Mouse (Mus musculus) hindbrain, embryonic 15.5 days (tissue): ENCODE results near the gene Btbd17. TPM values are rescaled to one million over a fixed set of nuclear protein-coding genes. Genes with fewer than 3 reads are reported as not detected.

Experiments
- ATAC-seq: fragments of 200-750 bp; cut with Nextera tagmentation; 2 replicates; pipeline ENCODE4 v1.8.0; 2017; ENCODE audit warnings: low read depth, moderate number of reproducible peaks, moderate TSS enrichment; ENCODE audit not compliant: low FRiP score
- H3K27ac ChIP-seq: fragments of 300-500 bp; sonication (generic); replicated peaks from 2 replicates; pipeline ENCODE4 v1.5.1; 2015; ENCODE audit warnings: mild to moderate bottlenecking, inconsistent platforms
- H3K27me3 ChIP-seq: fragments of 300-500 bp; sonication (generic); 2 replicates; pipeline ENCODE4 v1.6.1; 2015; ENCODE audit warnings: control low read depth, inconsistent platforms
- H3K36me3 ChIP-seq: fragments of 300-500 bp; sonication (generic); 2 replicates; pipeline ENCODE4 v1.6.1; 2015; ENCODE audit warnings: control low read depth, inconsistent platforms
- H3K4me1 ChIP-seq: fragments of 300-500 bp; sonication (generic); replicated peaks from 2 replicates; pipeline ENCODE4 v1.6.1; 2015; ENCODE audit warnings: control low read depth, inconsistent platforms
- H3K4me2 ChIP-seq: fragments of 300-500 bp; sonication (generic); 2 replicates; pipeline ENCODE4 v1.6.1; 2015; ENCODE audit warnings: moderate library complexity, mild to moderate bottlenecking, inconsistent platforms
- H3K4me3 ChIP-seq: fragments of 300-500 bp; sonication (generic); 2 replicates; pipeline ENCODE4 v1.5.1; 2015; ENCODE audit warnings: mild to moderate bottlenecking, inconsistent platforms
- H3K9ac ChIP-seq: fragments of 300-500 bp; sonication (generic); 2 replicates; pipeline ENCODE4 v1.6.1; 2015; ENCODE audit warnings: inconsistent platforms
- H3K9me3 ChIP-seq: fragments of 300-500 bp; sonication (generic); 2 replicates; pipeline ENCODE4 v1.6.1; 2016; ENCODE audit warnings: control low read depth, inconsistent platforms
- WGBS: fragments of 180-500 bp; shearing (Covaris S2); methylation state at CpG from one replicate; pipeline ENCODE4 v1.1.7; 2015; 5-methylcytosine and 5-hydroxymethylcytosine counted together
- polyA plus RNA-seq: library from polyadenylated mRNA; unstranded; fragments of >200 nt; fragmentation: Nextera tagmentation; extraction: Ambion mirVana; gene quantifications from 2 replicates; pipeline ENCODE4 v1.2.1, GENCODE M21; 2015

Gene Btbd17
- polyA plus RNA-seq, 1 experiment from 2014 or later: 26.0 TPM

DNA sequence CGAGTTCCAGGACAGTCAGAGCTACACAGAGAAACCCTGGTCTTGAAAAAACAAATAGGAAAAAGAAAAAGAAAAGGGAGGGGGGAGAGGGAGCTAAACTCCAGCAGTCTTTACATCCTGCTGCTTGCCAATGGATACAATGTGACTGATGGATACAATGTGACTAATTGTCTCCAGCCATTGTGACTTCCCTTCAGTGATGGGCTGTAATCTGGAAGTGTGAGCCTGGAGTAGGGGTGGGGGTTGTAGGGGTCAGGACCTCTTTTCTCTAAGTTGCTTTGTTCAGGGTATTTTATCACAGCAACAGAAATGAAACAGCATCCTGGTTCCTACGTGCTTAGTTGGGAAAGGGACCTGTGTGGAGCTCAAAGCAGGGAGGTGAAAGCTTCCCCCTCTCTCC lies 23.4 kb upstream of the Btbd17 start:
- H3K4me2 ChIP-seq: no peak overlapping the region
- no peaks in the 10 kb centered on the region for H3K27me3 ChIP-seq
- WGBS: 9% methylated on average over 2 of the region's 2 CpGs
- H3K9me3 ChIP-seq: no peaks in the 10 kb centered on the region
- H3K4me3 ChIP-seq: no peak overlapping the region
- no peak overlapping the region for H3K27ac ChIP-seq
- no peak for ATAC-seq
- peaks cover 23% of the 10 kb centered on the region for H3K4me1 ChIP-seq
- H3K36me3 ChIP-seq: no peaks in the 10 kb centered on the region
- H3K9ac ChIP-seq: no peak overlapping the region

DNA sequence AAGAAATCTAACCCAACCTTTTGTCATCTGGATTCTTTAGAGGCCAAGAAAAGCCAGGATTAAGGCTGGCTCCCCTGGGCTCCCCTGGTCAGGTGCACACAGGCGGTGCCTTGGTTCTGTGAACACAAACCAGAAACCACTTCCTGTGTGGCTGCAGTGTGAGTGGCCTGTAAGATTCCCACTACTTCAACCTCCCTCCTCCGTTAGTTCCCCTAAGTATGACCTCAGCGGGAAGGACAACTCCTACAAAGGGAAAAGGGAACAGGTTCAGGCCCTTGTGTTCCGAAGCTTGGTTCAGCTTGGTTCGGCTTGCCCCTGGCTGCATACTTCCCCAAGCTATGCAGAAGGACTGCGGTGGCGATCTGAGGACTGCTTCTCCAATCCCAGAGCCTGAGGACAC lies 22.4 kb upstream of the Btbd17 start:
- Histone ChIP-seq H3K27ac (no peak overlapping the region), H3K9me3 (no peaks in the 10 kb centered on the region), H3K4me1 (peaks cover 15% of the 10 kb centered on the region), H3K4me3 (no peak overlapping the region), H3K36me3 (no peaks in the 10 kb centered on the region), H3K4me2 (no peak overlapping the region), H3K27me3 (no peaks in the 10 kb centered on the region), H3K9ac (no peak overlapping the region)
- WGBS: 90% methylated on average over 7 of the region's 7 CpGs
- ATAC-seq: no peak

DNA sequence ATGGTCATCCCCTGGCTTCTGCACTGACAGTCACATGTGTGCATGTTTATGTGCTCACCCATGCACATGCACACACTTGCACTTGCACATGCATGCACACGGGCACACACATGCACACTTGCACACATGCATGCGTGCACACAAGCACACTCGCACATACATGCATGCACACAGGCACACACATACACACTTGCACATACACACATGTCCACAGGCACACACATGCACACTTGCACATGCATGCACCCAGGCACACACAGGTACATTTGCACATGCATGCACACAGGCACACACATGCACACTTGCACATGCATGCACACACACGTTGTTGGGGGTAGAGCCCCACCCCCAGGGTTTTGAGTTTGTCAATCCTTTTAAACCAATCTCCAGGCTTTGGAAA lies 21.2 kb upstream of the Btbd17 start:
- H3K4me3 ChIP-seq: no peak overlapping the region
- H3K27ac ChIP-seq: no peak overlapping the region
- no peak overlapping the region for H3K9ac ChIP-seq
- no peaks in the 10 kb centered on the region for H3K27me3 ChIP-seq
- WGBS: 90% methylated on average over 4 of the region's 4 CpGs
- no peak overlapping the region for H3K4me2 ChIP-seq
- H3K4me1 ChIP-seq: 0 out of 2 replicates have a peak, but pooled peaks cover 6% of the 10 kb centered on the region
- no peak for ATAC-seq
- no peaks in the 10 kb centered on the region for H3K9me3 ChIP-seq
- no peaks in the 10 kb centered on the region for H3K36me3 ChIP-seq

DNA sequence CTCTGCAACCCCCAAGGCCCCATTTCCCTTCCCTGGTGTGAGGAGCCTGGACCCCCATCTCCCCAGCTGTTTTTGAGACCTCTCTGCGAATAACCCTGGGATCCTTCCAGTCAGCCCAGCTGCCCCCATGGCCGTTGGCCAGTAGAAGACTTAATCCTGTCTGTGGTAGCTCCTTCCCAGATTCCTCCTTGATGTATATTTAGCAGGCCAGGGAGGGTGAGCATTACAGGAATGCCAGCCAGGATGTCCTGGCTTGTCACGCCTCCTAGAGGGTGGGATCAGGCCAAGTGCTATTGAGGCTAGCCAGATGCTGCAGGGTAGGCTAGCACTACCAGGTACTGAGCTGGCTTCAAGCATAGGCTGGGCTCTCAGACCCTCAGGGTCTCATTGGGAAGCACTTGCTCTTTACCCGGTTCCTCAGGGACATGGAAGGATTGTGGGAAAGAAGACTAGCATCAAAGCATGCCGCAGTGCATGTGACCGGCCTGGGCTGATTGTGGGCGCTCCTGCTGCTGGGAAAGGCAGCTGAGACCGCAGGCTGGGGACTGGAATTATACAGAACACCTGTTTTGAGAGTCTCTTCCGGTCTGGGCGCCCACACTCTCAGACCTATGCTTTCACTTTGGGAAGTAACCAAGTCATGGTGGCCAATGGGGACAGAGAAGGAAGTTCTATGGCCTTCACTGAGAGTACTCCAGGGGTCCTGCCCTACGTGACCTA lies 19.3 kb upstream of the Btbd17 start:
- Histone ChIP-seq H3K4me3 (no peak overlapping the region), H3K36me3 (no peaks in the 10 kb centered on the region), H3K27me3 (no peaks in the 10 kb centered on the region), H3K4me1 (0 out of 2 replicates have a peak, but pooled peaks cover 6% of the 10 kb centered on the region), H3K9me3 (no peaks in the 10 kb centered on the region), H3K4me2 (no peak overlapping the region), H3K27ac (no peak overlapping the region), H3K9ac (no peak overlapping the region)
- 75% methylated on average over 11 of the region's 11 CpGs for WGBS
- ATAC-seq: no peak

DNA sequence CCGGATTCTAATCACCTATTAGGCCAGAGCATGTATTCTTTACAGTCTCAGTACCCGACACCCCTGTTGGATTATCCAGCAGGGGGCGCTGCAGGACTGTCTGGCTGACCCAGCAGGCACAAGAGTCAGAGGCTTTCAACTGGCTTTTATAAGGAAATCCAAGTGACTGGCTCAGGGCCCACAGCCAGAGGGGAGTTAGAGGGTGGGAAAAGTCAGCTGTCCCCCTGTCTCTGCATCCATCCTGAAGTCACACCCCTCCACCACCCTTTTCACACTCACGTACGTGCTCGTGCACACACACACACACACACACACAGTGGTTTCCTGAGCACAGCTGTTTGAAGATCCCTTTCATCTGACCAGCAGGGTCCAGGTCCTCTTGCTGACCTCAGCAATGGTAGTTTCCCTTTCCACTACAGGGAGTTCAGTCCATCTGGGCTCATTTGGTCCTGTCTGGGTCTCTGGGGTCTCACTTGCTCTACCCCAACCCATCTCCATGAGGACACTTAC lies 17.0 kb upstream of the Btbd17 start:
- ATAC-seq: peak; percentile 69
- no peak overlapping the region for H3K4me3 ChIP-seq
- H3K36me3 ChIP-seq: no peaks in the 10 kb centered on the region
- no peak overlapping the region for H3K4me2 ChIP-seq
- H3K27ac ChIP-seq: no peak overlapping the region
- no peaks in the 10 kb centered on the region for H3K27me3 ChIP-seq
- 12% methylated on average over 6 of the region's 6 CpGs for WGBS
- H3K9ac ChIP-seq: no peak overlapping the region
- H3K9me3 ChIP-seq: no peaks in the 10 kb centered on the region
- H3K4me1 ChIP-seq: no peaks in the 10 kb centered on the region

DNA sequence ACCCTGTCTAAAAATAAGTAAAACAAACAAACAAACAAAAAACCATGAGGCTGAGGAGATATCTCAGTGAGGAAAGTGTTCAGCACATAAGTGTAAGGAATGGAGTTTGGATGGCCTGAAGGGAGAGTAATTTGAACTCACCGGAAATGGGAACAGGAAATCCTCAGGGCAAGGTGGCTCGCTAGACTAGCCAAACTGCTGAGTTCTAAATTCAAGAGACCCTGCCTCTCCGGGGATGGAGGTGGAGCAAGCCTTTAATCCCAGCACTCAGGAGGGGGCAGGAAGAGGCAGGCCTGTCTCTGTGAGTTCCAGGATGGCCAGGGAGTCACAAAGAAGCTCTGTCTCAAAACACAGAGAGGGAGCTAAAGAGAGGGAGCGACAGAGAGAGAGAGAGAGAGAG lies 14.6 kb upstream of the Btbd17 start:
- Histone ChIP-seq H3K4me3 (no peak overlapping the region), H3K4me2 (no peak overlapping the region), H3K9ac (no peak overlapping the region), H3K27ac (no peak overlapping the region), H3K36me3 (no peaks in the 10 kb centered on the region), H3K27me3 (no peaks in the 10 kb centered on the region), H3K4me1 (peaks cover 7% of the 10 kb centered on the region; the same call in 1 of the 2 replicates), H3K9me3 (no peaks in the 10 kb centered on the region)
- WGBS: 26% methylated on average over 4 of the region's 4 CpGs
- no peak for ATAC-seq

DNA sequence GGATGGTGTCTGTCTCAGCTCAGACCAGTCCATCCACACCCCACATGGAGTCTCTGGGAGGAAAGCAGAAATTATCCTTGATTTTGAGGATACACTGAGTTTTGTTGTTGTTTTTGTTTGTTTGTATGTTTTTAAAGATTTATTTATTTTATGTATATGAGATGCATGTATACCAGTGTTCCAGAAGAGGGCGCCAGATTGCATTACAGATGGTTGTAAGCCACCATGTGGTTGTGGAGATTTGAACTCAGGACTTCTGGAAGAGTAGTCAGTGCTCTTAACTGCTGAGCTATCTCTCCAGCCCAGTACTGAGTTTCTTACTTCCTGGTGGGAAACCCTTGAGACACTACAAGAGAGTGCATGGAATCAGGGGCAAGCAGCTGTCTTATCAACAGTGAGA lies 13.6 kb upstream of the Btbd17 start:
- no peak overlapping the region for H3K4me3 ChIP-seq
- 85% methylated on average over 1 of the region's 1 CpGs for WGBS
- no peaks in the 10 kb centered on the region for H3K27me3 ChIP-seq
- H3K4me1 ChIP-seq: peaks cover 7% of the 10 kb centered on the region; the same call in 1 of the 2 replicates
- H3K9ac ChIP-seq: no peak overlapping the region
- H3K36me3 ChIP-seq: no peaks in the 10 kb centered on the region
- no peak overlapping the region for H3K27ac ChIP-seq
- no peak overlapping the region for H3K4me2 ChIP-seq
- no peak for ATAC-seq
- H3K9me3 ChIP-seq: no peaks in the 10 kb centered on the region

DNA sequence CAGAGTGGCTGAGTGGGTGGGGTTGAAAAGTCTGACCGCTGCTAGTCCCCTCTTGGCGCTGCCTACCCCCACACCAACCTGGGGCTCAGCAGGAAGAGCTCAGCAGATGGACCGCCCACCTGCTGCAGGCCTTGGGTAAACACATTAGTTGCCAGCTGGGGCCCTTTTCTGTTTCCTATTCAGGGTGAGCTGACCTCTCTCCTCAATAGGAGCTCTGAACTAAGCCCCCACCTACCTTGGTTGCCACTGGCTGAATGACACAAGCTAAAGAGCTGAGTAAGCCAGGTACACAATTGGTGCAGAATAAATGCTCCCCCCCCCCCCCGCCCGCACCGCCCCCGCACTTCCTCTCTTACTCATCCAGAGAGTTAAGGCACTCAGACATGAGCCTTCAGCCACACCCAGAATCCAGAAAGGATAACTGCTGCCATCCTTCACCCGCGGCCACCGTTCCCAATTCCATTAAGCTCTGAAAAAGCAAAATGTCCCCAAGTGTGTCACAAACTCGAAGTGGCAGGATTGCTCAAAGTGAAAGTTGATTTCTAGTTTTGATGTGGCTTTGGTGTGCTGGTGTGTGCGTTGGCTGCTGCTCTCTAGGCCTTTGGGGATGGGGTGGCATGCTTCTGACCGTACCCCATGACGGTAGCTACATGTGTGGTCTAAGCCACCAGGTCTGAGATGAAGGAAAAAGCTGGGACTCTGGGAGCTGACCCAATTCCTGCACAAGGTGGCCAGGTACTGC lies 12.1 kb upstream of the Btbd17 start:
- H3K4me1 ChIP-seq: peaks cover 11% of the 10 kb centered on the region; the same call in 1 of the 2 replicates
- whole genome bisulfite sequencing: 28% methylated on average over 14 of the region's 14 CpGs
- no peak overlapping the region for H3K27ac ChIP-seq
- H3K27me3 ChIP-seq: no peaks in the 10 kb centered on the region
- ATAC-seq: no peak
- no peak overlapping the region for H3K4me3 ChIP-seq
- H3K4me2 ChIP-seq: no peak overlapping the region
- no peaks in the 10 kb centered on the region for H3K9me3 ChIP-seq
- no peaks in the 10 kb centered on the region for H3K36me3 ChIP-seq
- H3K9ac ChIP-seq: no peak overlapping the region

DNA sequence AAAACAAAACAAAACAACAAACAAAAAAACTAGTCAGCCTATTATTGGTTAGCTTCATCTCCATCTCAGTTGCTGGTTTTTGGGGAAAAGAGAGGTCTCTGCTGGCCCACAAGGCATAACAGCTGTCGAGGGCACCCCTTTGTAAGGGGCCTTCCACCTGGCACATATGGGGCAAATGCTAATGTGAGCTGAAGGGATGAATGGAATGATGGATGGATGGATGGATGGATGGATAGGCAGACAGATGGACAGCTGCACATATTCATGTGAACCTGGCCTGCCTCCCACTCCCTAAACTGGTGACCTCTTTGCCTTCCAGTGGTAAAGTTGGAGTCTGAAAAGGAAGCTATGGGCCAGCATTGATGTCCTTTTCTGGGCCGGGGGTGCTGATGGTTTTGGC lies 11.3 kb upstream of the Btbd17 start:
- no peak for ATAC-seq
- H3K4me3 ChIP-seq: no peak overlapping the region
- no peaks in the 10 kb centered on the region for H3K36me3 ChIP-seq
- 31% methylated on average over 2 of the region's 2 CpGs for WGBS
- H3K27ac ChIP-seq: no peak overlapping the region
- peaks cover 11% of the 10 kb centered on the region; the same call in 1 of the 2 replicates for H3K4me1 ChIP-seq
- H3K9ac ChIP-seq: no peak overlapping the region
- H3K27me3 ChIP-seq: no peaks in the 10 kb centered on the region
- no peaks in the 10 kb centered on the region for H3K9me3 ChIP-seq
- H3K4me2 ChIP-seq: no peak overlapping the region

DNA sequence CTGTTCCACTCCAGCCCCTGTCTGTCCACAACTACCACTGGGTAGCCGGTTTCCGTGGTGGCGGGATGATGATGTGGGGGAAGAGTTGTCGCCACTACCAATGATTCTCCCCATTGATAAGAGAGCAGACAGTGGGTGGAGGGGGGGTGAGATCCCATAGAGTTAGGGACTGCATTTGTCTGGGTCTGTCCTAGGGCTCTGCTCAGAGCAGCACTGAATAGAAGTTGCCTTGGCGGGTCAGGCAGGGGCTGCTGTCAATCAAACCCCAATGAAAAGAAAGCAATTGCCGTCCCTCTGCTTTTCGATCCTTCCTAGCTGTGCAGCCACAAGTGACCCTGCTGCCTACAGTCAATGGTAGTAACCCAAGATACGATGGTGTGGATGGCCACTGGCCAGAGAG lies 8.2 kb upstream of the Btbd17 start:
- ATAC-seq: peak; percentile 12; the same call in 1 of the 2 replicates
- H3K4me2 ChIP-seq: no peak overlapping the region
- H3K27me3 ChIP-seq: no peaks in the 10 kb centered on the region
- no peaks in the 10 kb centered on the region for H3K36me3 ChIP-seq
- no peak overlapping the region for H3K4me3 ChIP-seq
- 15% methylated on average over 8 of the region's 8 CpGs for WGBS
- H3K9me3 ChIP-seq: no peaks in the 10 kb centered on the region
- no peak overlapping the region for H3K27ac ChIP-seq
- no peak overlapping the region for H3K9ac ChIP-seq
- peaks cover 11% of the 10 kb centered on the region; the same call in 1 of the 2 replicates for H3K4me1 ChIP-seq

DNA sequence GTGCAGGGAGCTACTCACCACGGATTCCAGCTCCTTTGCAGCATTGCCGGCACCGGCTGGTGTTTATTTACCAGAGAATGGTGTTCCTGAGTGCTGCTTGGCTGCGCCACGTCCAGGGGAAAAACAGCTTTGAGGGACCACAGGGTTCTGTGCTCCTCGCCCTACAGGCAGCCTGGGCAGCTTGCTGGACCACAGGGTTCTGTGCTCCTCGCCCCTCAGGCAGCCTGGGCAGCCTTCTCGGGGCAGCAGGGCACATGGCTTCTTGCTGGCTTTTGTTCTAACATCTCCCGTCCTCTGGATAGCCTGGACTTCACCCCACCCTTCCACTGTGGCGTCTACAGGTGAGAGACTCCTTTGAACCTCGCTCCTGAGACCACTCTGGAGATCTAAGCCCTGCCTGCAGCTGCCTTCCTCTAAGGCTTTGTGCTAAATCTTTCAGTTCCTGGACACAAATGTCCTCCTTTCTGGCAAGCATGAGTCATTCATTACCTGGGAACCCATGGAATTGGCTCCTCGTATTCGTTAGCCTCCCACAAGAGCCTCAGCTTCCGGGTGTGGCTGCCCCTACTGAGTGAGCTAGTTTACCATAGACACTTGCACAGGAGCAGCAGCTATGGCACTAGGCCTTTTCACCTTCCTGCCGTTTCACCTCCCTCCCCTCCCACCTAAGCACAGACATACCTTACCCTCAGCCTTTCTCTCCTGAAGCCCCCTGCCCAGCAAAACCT lies 7.0 kb upstream of the Btbd17 start:
- Histone ChIP-seq H3K9me3 (no peaks in the 10 kb centered on the region), H3K4me3 (no peak overlapping the region), H3K4me1 (peaks cover 11% of the 10 kb centered on the region; the same call in 1 of the 2 replicates), H3K4me2 (no peak overlapping the region), H3K36me3 (no peaks in the 10 kb centered on the region), H3K9ac (no peak overlapping the region), H3K27ac (no peak overlapping the region), H3K27me3 (no peaks in the 10 kb centered on the region)
- WGBS: 59% methylated on average over 15 of the region's 15 CpGs
- ATAC-seq: no peak

DNA sequence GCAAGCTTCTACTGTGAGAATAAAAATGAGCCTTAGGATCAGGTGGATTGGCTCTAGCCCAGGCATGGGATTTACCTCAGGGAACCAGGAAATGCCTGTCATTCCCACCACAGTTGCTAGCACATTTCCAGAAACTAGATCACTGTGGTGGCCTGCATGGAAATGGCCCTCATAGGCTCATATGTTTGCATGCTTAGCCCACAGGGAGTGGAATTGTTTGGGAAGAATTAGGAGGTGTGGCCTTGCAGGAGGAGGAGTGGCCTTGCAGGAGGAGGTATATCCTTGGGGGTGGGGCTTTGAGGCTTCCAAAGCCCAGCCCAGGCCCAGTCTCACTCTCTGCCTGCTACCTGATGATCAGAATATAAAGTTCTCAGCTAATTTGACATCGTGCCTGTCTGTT lies 6.2 kb upstream of the Btbd17 start:
- Histone ChIP-seq H3K27ac (no peak overlapping the region), H3K9me3 (no peaks in the 10 kb centered on the region), H3K4me1 (0 out of 2 replicates have a peak, but pooled peaks cover 4% of the 10 kb centered on the region), H3K27me3 (no peaks in the 10 kb centered on the region), H3K4me2 (no peak overlapping the region), H3K9ac (no peak overlapping the region), H3K36me3 (no peaks in the 10 kb centered on the region), H3K4me3 (no peak overlapping the region)
- ATAC-seq: no peak
- WGBS: 93% methylated on average over 1 of the region's 1 CpGs
